In the genomic region with DNA sequence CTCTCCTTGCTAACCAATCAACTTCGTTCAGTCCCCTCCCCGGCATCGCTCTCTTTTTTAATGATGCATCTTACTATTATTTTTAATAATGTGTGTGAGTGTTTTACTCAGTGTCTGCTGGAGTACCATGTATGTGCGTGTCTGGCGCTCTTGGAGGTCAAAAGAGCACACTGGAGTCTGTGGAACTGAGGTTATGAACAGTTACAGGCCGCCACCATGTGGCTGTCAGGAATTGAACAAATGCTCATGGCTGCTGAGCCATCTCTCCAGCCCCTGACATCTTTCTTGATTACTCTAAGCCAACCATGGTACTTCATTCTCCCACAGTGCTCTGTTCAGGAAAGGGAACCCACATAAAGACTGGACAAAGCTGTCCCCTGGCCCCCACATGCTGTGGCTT, we compare ENCODE assay signal across 19 mouse cellular contexts. TPM values are rescaled to one million over a fixed set of nuclear protein-coding genes. Genes with fewer than 3 reads are reported as not detected.
DNase-seq lines count a peak whose midpoint lies in the region; ATAC-seq and TF ChIP-seq lines count a peak whose summit lies in the region.
"Had no signal": no experiment of that assay in that cellular context is flagged by ENCODE, and none has a peak within 500 bp of the region (broad histone marks: within the 10 kb centered on the region; RNA-seq: fewer than 3 reads in every experiment).

No protein-coding gene starts in this region.

- no peak overlapping the region for H3K4me2 ChIP-seq in heart, embryonic 11.5 days
- H3K4me2 ChIP-seq: embryonic facial prominence, embryonic 12.5 days; limb, embryonic 12.5 days had no signal

- peak overlapping the region; percentile 39; the same call in 1 of the 2 replicates for H3K27ac ChIP-seq in layer of hippocampus, adult 2 months
- no peak overlapping the region for H3K27ac ChIP-seq in heart, embryonic 11.5 days (ENCODE audit: low read depth, low read length)
- H3K27ac ChIP-seq: embryonic facial prominence, embryonic 12.5 days; limb, embryonic 12.5 days had no signal

- TF ChIP-seq CTCF in layer of hippocampus, adult 2 months (conservative IDR thresholded peaks at IDR 0.05) = peak; percentile 73

- H3K4me3 ChIP-seq in layer of hippocampus, adult 2 months = no peak overlapping the region
- H3K4me3 ChIP-seq in heart, embryonic 11.5 days (ENCODE audit: low read depth, low read length) = no peak overlapping the region
- H3K4me3 ChIP-seq: embryonic facial prominence, embryonic 12.5 days; limb, embryonic 12.5 days had no signal

- no peak for ATAC-seq in activated CD4-positive, CD25-positive, alpha-beta regulatory T cell, adult 4 months
- no peak for ATAC-seq in heart, embryonic 11.5 days (replicated peaks; ENCODE audit: insufficient number of reproducible peaks, low FRiP score, low TSS enrichment)
- ATAC-seq: CD4-positive, CD25-positive, alpha-beta regulatory T cell, adult 4 months; Patski had no signal

- no peaks in the 10 kb centered on the region for H3K9me3 ChIP-seq in heart, embryonic 11.5 days (replicated peaks; ENCODE audit: control insufficient read depth, low read length)
- H3K9me3 ChIP-seq: limb, embryonic 12.5 days had no signal

- H3K27me3 ChIP-seq in heart, embryonic 11.5 days (ENCODE audit: control insufficient read depth, insufficient read depth, low read length) = no peaks in the 10 kb centered on the region
- H3K27me3 ChIP-seq: embryonic facial prominence, embryonic 12.5 days; limb, embryonic 12.5 days had no signal

- peak; percentile 54 for DNase-seq in embryo, embryonic 10 days (ENCODE audit: low spot score)
- no peak for DNase-seq in embryo, embryonic 9.5 days (ENCODE audit: extremely low spot score)
- DNase-seq in layer of hippocampus, adult 2 months (ENCODE audit: low spot score in 2 of 2) = no peak
- DNase-seq in layer of hippocampus, postnatal 36 days = no peak
- peak; percentile 50 for DNase-seq in 416B (ENCODE audit: low read depth)
- peak; percentile 49 for DNase-seq in adrenal gland, postnatal 14 days
- DNase-seq: cerebellum, adult 18-20 months; heart, adult 11 months; heart, postnatal 36 days; kidney, adult 18-20 months; kidney, postnatal 4 days; lung, adult 2 months; thymus, adult 18-20 months had no signal

- no peaks in the 10 kb centered on the region for H3K4me1 ChIP-seq in heart, embryonic 11.5 days (ENCODE audit: control insufficient read depth, insufficient read depth, low read length)
- H3K4me1 ChIP-seq: embryonic facial prominence, embryonic 12.5 days had no signal

- WGBS in heart, embryonic 11.5 days (ENCODE audit: insufficient replicate concordance) = 77% methylated on average over 6 of the region's 6 CpGs

- H3K36me3 ChIP-seq in heart, embryonic 11.5 days (ENCODE audit: control insufficient read depth, insufficient read depth, low read length) = no peaks in the 10 kb centered on the region
- H3K36me3 ChIP-seq: embryonic facial prominence, embryonic 12.5 days; limb, embryonic 12.5 days had no signal

- no peak overlapping the region for H3K9ac ChIP-seq in heart, embryonic 11.5 days (ENCODE audit: low read depth, low read length)
- H3K9ac ChIP-seq: embryonic facial prominence, embryonic 12.5 days; limb, embryonic 12.5 days had no signal

RNA-seq across cellular contexts. Expression of a gene that starts 16.3 kb away (rescaled TPM):
- 100 to 1,000 TPM; 232 to 244 TPM for total RNA-seq in layer of hippocampus, adult 2 months (2021)
- total RNA-seq in layer of hippocampus, postnatal 36 days (2021) = 100 to 1,000 TPM; 212 to 242 TPM
- total RNA-seq in adrenal gland, postnatal 14 days (2021) = 6.5 and 7.2 TPM in 2 replicates
- under 1 TPM in 1 of 2 experiments, not detected in 1; 0.08 TPM for polyA plus RNA-seq in activated CD4-positive, CD25-positive, alpha-beta regulatory T cell, adult 4 months (2017; shearing (Covaris generic))
- 0.11 TPM in 2 replicates for polyA plus RNA-seq in heart, embryonic 11.5 days (2014; fragmentation: Nextera tagmentation; extraction: Ambion mirVana)
- polyA plus RNA-seq: CD4-positive, CD25-positive, alpha-beta regulatory T cell, adult 4 months had no signal

RNA-seq across cellular contexts. Expression of a gene that starts 42.1 kb away (rescaled TPM):
- total RNA-seq in layer of hippocampus, adult 2 months (2021) = 1 to 10 TPM; 2.2 to 2.5 TPM
- total RNA-seq in layer of hippocampus, postnatal 36 days (2021) = 1 to 10 TPM; 2.9 to 3.0 TPM
- 7.2 and 7.9 TPM in 2 replicates for total RNA-seq in adrenal gland, postnatal 14 days (2021)
- polyA plus RNA-seq in activated CD4-positive, CD25-positive, alpha-beta regulatory T cell, adult 4 months (2017; shearing (Covaris generic)) = 1 to 10 TPM; 6.7 to 7.1 TPM
- polyA plus RNA-seq in heart, embryonic 11.5 days (2014; fragmentation: Nextera tagmentation; extraction: Ambion mirVana) = 20.8 and 22.8 TPM in 2 replicates

Comparison
In these comparisons a context has a peak if more than half of its experiments do, and no peak if none do; other contexts are left out.
1. DNase-seq: peak in embryo, embryonic 10 days (single experiment), 416B (single experiment) and adrenal gland, postnatal 14 days (single experiment); none in embryo, embryonic 9.5 days (single experiment), layer of hippocampus, adult 2 months (0 of 2) and layer of hippocampus, postnatal 36 days (0 of 2).
2. RNA of a gene that starts 16.3 kb away (total RNA-seq): 232 to 244 TPM in layer of hippocampus, adult 2 months and 212 to 242 TPM in layer of hippocampus, postnatal 36 days; 6.5 to 7.2 TPM in adrenal gland, postnatal 14 days; every median in the first group is over 10 times any median in the second.